Mouse (Mus musculus): ENCODE measurements around the gene Sigirr.

Gene Sigirr

GRCm38 (mm10) chr7:141060426-141061242 is 39.7 kb downstream of the Sigirr start, which contains the start of gene B4galnt4:
Gene B4galnt4 (plus strand): TSS chr7:141061104.
- DNase-seq (ENCODE audit: low spot score): no peak

DNA sequence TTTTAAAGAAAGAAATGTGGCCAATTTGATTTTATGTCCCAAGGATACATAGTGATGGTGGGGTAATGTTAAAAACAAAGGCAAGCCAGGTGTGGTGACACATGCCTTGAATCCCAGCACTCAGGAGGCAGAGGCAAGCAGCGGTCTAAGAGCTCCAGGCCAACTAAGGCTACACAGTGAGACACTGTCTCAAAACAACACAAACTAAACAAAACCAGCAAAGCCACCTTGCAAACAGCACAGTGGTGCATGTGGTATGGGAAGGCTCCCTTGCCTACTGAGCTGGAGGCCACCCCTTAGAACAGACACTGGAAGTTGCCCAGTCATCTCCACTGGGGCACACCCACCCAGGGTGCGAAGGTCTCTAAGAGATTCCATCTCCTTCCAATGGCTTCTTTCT is 40.4 kb downstream of the Sigirr start:
- no peak for DNase-seq (ENCODE audit: low spot score)

GRCm38 (mm10) chr7:141058601-141059341 is 41.6 kb downstream of the Sigirr start:
- no peak for DNase-seq (ENCODE audit: low spot score)

DNA sequence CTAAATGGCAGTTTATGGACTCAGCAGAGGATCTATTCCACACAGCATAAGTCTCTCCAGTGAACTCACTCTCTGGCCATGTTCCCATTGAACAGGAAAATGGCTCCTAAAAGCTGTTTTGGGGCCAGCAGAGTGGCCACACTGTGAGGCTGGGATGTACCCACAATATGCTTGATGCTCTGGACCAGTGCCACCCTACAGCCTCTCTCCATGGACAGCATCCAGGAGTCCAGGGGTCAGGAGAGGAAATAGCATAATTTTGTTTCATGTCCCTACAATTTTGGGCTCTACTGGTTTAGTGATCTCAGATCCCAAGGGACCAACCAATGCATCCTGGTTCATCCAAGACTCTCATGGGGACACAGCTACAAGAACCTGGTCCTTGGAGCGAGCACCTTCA is 42.8 kb downstream of the Sigirr start:
- DNase-seq (ENCODE audit: low spot score): no peak

- DNase-seq (ENCODE audit: low spot score): no peak
Measured at GRCm38 (mm10) chr7:141056976-141057375, 43.4 kb downstream of the Sigirr start.

DNA sequence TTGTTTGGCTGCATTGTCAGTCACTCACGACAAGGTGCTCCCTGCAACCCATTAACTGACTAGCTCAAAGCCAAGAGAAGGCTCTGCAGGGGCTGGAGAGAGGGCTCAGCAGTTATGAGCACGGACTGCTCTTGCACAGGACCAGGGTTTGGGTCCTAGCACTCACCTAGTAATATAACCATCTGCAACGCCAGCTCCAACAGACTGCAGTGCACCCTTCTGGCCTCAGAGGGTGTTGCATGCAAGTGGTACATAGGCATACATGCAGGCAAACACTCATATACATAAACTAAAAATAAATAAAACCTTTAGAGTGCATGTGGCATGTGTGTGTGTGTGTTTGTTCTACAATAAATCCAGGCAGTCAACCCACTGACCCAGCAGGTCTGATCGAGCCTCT is 44.6 kb downstream of the Sigirr start:
- no peak for DNase-seq (ENCODE audit: low spot score)

GRCm38 (mm10) chr7:141052421-141052820 is 48.0 kb downstream of the Sigirr start:
- no peak for DNase-seq (ENCODE audit: low spot score)

- DNase-seq (ENCODE audit: low spot score): no peak
Measured at GRCm38 (mm10) chr7:141052016-141052415, 48.4 kb downstream of the Sigirr start.

GRCm38 (mm10) chr7:141051060-141051685 is 49.2 kb downstream of the Sigirr start:
- DNase-seq (ENCODE audit: low spot score): no peak

DNA sequence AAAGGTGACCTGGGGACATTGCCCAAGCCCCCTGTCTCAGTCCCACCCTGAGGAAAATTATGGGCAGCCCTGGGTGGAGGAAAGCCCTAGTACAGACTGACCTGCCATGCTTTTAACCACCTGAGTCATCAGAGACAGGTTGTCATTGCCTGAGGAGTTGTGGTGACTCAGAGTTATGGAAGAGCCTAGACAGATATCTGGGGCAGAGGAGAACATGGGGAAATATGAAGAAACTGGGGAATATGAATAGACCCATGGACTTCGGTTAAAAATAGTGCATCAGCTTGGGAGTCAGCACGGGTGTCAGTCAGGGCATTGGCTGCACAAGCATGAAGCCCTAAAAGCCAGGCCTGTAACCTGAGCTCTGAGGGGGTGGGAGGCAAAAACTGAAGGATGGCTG is 51.0 kb downstream of the Sigirr start:
- no peak for DNase-seq (ENCODE audit: low spot score)

- DNase-seq (ENCODE audit: low spot score): peak; percentile 93
Measured at GRCm38 (mm10) chr7:141048226-141049218, 51.9 kb downstream of the Sigirr start.

GRCm38 (mm10) chr7:141047581-141048225 is 52.7 kb downstream of the Sigirr start:
- no peak for DNase-seq (ENCODE audit: low spot score)

- peak; percentile 65 for DNase-seq (ENCODE audit: low spot score)
Measured at GRCm38 (mm10) chr7:141046931-141047580, 53.3 kb downstream of the Sigirr start.

GRCm38 (mm10) chr7:141042539-141042938 is 57.8 kb downstream of the Sigirr start:
- peak; percentile 57 for DNase-seq (ENCODE audit: low spot score)

DNA sequence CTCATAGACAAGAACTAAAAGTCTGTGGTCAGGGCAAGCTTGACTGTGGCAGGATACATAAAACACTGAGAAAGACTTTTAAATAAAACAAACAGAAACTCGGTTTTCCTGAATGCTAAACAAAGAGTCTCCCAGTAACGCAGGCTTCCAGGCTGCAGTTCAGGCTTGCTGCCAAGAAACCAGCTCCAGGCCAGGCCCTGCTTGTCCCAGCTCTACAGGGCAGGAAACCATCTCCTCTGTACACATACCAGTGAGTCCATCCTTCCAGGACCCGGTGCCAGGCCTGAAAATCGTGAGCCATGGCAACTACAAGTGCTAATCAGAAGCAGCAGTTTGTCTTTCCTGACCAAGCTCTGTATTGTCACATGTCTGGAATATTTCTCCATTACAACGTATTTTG is 58.7 kb downstream of the Sigirr start:
- no peak for DNase-seq (ENCODE audit: low spot score)
